Mouse (Mus musculus): ENCODE measurements around the gene Ndufb4.
"Not testable (repeated sequence)": the region's sequence is repeated elsewhere in the genome, so short reads cannot be mapped to it uniquely, and the experiment has no call there.

Gene Ndufb4

DNA sequence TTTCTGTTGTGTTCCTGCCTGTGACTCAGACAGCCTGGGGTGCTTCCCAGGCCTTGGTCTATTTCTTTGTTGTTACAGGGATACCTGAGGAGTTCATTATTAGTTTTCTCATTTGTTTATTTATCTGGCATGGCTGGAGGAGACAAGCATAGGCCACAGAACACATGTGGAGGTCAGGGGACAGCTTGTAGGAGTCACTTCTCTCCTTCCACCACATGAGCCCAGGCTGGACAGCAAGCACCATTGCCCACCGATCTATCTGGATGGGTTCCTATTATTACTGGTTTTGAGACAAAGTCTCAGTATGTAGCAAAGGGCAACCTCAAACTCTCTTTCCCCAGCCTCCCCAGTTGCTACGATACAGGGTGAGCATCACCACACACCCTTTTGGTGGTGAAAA lies 26.0 kb upstream of the Ndufb4 start:
- DNase-seq (ENCODE audit: extremely low read depth, low read depth, low spot score), result no peak

DNA sequence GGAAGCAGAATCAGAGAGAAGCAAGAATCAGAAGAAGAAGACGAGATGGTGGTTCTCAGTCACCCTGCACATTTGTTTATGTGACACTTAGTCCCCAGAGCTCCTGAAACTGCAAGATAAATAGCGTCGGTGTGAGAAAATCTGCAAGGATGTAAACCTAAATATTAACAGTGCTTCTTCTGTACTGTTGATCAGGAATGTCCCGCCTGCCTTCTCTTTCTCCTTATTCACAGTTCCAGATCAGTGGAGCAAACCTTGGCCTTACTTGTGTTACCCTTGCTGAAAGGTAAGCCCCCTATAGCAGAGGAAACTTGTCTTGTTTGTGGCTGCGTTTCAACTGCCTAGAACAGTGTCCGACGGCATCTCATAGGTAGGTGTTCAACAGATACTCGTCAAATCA lies 23.3 kb upstream of the Ndufb4 start:
- DNase-seq (ENCODE audit: extremely low read depth, low read depth, low spot score), result no peak

DNA sequence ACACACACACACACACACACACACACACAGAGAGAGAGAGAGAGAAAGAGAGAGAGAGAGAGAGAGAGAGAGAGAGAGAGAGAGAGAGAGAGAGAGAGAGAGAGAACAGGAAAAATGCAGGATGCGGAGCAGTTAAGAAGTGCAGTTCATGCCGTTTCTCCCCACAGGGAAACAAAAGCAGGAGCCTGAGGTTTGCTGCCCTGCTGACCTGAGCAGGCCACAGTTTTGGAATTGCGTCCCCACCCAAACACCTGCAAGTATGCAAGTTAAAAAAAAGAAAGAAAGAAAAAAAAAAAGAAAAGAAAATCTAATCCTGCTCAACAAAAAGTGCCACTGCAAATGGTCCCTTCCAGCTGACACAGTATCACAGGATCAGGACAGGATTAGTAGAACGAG lies 22.4 kb upstream of the Ndufb4 start:
- DNase-seq (ENCODE audit: extremely low read depth, low read depth, low spot score), result no peak

DNA sequence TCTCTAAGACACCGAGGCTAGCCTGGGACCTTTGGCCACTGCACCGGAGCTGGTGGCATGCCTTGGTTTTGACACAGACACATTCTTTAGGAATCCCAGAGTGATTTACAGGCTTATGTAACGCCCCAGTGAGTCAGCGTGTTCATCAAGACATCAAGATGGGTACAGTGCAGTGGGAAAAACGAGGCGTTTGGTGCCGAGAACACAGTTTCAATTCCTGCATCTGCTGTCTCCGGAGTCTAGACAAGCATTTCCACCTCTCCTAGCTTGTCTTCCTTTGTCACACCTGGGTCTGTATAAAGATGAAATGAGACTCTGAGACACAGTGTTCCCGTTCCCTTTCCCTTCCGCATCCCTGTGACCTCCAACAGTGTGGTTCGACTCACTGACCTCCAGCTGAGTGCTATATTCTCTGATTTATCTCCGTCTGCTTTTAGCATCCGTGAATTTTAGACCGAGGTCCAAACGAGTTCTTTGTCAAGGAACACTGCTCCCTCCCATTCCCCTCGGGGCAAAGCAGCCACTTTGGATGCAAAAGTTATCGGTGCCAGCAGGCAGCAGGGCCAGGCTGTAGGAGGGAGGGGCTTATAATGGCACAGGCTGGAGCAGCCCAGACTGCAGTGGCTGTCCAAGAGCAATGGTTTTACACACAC lies 21.9 kb upstream of the Ndufb4 start:
- DNase-seq (ENCODE audit: extremely low read depth, low read depth, low spot score), result no peak

DNA sequence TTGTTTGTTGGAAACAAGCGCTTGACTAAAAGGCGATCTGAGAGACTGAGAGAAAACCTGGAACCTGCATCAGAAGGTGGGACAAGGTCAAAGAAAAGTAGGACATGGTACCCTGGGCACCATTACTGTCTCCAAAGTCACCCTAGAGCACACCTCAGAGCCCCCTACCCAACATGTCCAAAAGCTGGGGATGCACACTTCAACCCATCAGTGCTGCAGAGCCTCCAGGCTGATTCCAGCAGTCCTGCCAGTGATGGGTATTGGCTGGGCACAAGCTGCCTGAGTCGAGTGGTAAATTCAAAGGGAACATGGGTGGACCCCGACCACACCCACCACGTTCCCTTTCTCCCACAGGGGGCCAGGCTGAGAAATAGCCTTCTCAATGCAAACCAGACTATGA lies 21.1 kb upstream of the Ndufb4 start:
- no peak for DNase-seq (ENCODE audit: extremely low read depth, low read depth, low spot score)

DNA sequence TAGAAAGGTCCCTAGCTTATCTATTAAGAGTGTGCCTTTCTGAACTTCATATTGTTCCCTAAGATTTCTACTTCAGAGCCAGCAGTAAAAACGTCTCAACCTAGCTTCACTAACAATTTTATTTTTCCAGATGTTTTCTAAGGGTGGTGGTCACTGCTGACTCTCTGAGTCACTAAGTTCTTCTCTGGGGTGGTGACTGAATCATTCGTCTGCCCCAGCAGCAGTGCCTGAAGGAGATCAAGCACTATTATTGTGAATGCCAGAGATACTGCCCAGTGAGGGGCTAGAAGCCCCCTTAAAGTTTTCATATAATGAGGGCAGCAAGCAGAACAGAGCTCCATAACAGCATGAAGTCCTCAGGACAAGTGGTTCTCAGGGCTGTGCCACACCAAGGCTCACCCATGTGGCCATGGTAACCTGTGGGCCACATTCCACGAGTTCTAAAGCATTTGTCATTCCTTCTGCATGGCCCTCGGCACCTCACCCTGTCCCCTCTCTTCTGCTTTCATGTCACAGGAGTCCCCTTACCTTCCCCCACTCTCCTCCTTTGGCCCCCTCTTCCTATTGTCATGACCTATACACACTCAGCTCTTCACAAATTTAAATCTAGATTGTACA lies 16.5 kb upstream of the Ndufb4 start:
- DNase-seq (ENCODE audit: extremely low read depth, low read depth, low spot score), result no peak

DNA sequence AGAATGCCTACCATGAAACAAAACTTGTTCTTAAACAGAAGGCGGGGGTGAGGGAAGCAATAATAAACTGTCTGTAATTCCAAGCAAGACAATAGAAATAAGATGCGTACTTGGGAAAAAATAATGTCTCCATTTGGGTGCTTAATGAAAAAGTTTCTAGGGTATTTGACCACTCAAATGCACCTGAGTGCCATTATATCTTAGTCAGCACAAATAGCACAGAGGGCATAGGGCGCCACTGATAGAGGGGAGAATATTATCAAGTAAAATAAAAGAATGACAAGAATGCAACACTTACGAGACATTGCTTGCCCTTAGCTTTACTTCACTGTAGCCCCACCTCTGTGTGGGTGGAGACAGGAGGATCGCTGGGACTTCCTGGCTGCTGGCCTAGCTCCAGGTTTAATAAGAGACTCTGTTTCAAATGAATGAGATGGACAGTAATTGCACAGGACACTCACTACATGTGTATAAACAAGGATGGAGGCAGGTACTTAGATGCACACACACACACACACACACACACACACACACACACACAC lies 11.2 kb upstream of the Ndufb4 start:
- DNase-seq (ENCODE audit: extremely low read depth, low read depth, low spot score), result no peak

DNA sequence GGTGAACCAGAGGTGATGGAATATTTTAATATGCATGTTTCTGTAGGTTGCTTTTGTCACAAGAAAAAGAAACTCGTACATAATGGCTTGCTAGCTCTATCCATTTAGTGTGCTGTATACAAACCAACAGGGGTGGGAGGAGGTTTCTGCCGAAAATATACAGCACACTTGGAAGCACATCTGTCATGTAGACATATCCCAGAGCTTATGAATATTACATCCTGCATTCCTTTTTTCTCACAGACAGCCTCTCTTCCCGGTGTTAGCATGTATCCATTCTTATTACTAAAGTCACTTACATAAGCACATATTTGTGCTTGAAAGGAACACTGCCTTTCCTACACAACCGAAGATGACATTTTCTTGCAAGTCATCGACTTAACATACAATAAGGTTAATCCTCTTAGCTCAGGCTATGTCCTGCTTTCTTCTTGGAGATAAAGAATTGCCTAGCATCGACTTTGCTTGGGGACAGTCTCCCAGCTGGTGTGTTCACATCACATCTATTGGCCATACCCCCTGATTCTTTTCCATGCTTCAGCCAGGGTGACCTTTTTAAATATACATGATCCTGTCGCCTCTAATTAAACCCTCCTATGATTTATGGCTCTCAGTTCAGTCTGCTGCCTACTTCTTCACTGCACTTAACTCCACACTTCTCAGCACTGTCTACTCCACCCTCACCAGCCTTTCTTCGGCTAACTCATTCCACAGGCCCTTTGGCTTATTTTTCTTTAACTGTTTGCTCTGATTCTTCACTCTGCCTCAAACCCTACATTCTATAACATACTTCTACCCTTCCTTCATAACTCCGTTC lies 9.6 kb upstream of the Ndufb4 start:
- DNase-seq (ENCODE audit: extremely low read depth, low read depth, low spot score), result no peak

DNA sequence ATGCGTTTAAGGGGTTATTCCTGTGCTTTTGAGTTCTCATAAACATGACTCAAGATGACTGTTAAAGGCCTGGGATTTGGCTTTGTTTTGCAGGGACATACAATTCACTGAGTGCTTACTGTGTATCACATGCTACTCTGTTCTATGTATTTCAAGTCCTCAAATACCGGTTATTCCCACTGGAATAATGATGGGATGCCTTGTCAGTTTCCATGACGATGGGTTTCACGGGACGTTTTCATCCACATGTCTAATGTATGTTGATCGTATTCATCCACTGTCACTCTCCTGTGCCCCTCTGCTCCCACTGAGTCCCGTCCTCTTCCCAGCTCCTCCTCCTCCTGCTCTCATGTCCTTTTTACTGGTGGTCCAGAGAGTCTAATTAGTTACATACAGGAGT lies 2.5 kb upstream of the Ndufb4 start:
- DNase-seq (ENCODE audit: extremely low read depth, low read depth, low spot score), result no peak

DNA sequence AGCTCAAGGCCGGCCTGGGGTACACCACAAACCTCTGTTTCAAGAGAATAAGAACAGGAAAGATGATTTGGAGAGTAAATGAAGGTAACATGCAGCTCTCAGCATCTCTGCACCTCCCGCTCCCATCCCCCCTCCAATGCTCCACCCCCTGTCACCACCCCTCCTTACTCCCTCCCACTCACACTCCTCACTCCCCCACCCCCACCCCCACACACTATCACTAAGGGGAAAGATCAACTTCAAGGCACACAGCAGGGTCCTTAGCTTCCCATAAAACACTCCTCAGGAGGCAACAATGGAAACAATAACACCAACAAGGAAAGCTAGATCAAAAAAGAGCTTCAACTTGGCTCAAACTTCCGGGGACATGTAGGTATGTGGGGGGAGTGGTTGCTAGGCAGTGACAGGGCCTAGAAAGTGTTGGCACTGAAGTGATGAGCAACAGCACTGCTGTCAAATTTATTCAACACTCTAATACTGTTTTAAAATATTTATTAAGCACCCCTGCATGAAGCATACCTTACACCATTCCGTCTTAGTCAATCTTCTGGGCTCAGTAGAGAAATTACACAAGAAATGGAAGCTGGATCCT lies 1.6 kb upstream of the Ndufb4 start:
- DNase-seq (ENCODE audit: extremely low read depth, low read depth, low spot score), result no peak

DNA sequence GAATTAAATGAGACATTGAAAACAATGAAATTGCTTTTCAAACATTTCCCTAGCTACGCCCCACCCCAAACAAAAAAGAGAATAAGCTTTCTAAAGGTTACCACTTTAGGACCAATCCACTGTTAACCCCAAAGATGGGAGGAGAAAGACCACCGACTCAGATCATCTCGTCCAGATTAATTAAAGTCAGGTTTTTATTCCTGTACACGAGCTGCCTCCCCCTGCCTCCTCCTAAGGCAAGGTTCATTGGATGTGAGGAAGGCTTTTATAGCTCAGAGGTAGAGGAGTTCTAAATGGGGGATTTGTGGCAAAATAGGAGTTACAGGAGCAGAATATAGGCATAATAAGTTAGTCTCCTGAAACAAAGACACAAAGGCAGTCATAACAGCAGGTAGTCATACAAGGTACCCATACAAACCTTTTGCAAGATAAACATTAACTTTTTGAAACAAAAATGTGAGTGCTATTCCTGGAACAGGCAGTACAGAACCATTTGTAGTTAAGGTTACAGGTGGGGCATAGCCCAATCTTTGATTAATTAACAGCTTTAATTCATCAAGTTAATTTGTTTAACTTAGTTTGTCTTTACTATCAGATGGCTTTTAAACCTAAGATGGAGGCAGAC lies 690 bp upstream of the Ndufb4 start:
- no peak for DNase-seq (ENCODE audit: extremely low read depth, low read depth, low spot score)

DNA sequence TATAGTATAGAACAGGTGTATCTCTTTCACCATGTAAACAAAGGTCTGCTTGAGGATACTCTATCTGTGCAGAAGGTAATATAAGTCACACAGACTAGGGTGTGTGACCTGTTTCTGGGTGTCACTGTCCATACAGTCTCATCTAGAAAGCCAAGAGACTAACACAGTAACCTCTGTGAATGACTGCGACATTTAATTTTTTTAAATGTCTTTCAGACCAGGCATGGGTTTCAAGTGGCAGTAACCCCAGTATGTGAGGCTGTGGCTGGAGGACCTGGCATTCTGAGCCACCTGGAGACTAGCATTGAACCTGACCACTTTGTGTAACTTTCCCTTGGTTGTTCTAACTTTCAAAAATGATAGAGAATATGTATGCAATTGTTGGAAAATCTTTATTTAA lies 1.2 kb downstream of the Ndufb4 start:
- DNase-seq (ENCODE audit: extremely low read depth, low read depth, low spot score), result no peak

DNA sequence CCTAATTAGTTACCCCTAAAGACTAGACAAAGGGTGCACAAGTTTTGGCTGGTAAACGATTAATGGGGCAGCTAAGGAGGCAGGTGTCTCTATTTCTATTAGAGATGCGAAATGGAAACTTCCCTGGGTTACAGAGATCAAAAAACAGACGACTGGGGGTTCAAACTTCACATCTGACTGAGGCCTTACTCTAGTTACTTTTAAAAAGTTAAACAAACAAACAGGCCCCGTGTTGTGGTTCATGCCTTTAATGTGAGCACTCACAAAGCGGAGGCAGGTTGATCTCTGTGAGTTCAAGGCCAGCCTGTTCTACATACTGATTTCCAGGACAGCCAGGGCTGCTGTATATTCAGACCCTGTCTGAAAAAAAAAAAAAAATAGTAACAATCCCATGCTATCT lies 1.6 kb downstream of the Ndufb4 start:
- DNase-seq (ENCODE audit: extremely low read depth, low read depth, low spot score), result no peak

DNA sequence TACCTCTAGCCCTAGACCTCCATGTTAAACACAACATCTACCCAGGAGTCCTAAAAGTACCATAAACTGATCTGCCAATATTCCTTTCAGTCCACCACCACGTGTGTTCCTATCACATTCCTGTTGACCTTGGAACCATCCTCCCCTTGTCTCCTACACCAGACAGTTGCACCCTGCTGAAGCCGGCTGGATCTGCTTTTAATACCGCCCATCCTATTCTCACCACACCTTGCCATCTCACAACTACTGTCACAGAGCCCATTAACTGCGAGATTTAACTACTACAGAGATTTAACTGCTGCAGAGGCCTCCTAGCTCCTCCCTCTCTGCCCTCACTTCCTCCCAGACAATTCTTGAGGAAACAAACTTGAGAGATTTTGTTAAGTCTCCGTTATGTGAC lies 2.8 kb downstream of the Ndufb4 start:
- no peak for DNase-seq (ENCODE audit: extremely low read depth, low read depth, low spot score)

DNA sequence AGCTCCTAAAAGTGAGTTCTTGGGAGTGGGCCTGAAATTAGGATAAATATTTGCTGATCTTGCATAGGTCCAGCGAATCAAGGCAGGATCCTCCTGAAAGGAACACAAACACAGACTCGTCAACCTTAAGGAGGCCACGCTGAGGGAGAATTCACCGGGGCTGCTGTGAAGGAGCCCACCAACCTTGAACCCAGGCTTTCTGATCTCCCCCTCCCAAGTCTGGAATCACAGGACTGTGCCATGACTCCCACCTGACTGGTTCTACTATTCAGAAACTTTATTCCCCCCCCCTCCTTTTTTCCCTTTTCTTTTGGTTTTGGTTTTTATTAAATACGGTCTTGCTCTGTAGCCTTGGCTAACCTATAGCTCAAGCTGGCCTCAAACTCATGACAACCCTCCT lies 5.2 kb downstream of the Ndufb4 start:
- DNase-seq (ENCODE audit: extremely low read depth, low read depth, low spot score), result no peak

DNA sequence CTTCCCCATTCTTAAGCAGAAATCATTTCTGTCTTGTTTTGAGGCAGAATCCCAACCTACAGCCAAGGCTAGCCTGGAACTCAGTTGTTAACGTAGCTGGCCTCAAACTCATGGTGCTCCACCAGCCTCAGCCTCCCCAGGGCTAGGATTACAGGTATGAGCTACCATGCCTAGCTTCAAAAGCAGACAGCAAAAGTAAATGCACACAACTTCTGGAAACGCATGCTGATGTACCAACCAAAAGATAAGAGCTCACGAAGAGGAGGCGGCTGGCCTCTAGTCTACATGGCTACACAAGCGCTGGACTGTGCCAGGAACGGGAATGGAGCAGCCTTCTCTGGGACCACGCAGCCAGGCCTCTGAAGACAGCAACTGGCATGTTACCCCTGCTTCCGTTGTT lies 6.3 kb downstream of the Ndufb4 start:
- DNase-seq (ENCODE audit: extremely low read depth, low read depth, low spot score), result no peak

DNA sequence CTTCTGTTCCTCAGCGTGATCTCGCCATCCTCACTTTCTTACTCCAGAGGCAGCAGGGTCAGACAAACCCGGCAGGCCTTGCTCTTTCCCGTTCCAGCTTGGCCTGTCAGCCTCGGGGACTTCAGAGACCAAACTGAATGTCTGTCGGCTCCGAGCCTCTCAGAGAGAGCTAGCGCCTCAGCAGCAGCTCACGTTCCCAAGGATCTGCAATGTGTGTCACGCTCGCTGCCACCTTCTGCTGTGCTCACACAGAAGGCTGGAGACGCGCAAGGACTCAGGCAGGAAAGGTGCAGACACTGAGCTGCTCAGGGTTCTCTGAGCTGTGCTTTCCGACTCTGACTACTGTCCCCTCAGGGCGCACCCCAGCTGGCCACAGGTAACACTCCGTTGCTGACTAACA lies 7.2 kb downstream of the Ndufb4 start:
- DNase-seq (ENCODE audit: extremely low read depth, low read depth, low spot score), result no peak

DNA sequence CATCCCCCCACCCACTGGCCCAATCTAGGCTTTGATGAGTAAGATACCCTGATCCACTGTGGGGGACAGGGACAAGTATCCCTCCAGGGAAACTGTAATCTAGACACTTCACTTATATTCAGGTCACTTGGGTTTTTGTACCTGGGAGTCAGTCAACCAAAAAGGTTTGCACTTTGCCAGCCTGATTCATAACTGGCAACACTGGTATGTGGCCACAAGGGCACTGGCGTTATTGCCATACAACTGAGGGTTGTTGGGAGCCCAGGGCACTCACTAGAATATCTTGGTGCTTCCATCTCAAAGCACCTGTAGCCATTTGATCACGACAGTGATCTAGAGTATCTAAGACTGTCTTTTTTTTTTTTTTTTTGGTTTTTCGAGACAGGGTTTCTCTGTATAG lies 8.5 kb downstream of the Ndufb4 start:
- no peak for DNase-seq (ENCODE audit: extremely low read depth, low read depth, low spot score)

DNA sequence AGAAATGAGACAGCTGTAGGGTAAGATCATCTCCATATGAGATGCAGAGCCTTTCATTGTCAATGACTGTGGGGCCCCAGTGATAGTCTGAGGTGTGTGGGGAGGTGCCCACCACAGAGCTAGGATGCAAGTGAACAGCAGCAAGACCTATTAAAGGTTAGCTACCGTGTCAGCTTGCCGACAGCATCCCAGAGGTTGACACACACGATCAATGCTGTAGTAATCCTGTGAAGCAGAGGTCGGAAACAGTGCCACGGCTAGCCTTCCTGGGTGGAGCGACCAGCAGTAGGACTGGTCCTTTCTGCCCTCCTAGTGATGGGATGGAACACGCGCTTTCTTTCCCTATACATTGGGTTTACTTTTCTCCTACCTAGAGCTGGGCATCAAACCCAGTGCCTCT lies 9.0 kb downstream of the Ndufb4 start:
- no peak for DNase-seq (ENCODE audit: extremely low read depth, low read depth, low spot score)

DNA sequence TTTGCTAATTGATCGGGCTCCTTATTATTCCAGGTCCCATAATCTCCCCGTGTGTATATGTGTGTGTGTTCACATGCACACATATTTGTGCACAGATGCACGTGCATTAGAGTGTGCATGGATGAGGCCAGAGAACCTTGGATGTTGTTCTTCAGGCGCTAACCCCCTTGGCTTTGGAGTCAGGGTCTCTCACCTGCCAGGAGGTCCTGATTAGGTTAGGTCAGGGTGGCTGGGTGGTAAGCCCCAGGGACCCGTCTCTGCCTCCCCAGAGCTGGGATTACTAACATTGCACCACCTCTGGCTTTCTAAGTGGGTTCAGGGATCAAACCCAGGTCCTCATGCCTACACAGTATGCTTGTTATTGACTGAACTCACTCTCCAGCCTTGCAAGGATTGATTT lies 9.8 kb downstream of the Ndufb4 start:
- no peak for DNase-seq (ENCODE audit: extremely low read depth, low read depth, low spot score)

DNA sequence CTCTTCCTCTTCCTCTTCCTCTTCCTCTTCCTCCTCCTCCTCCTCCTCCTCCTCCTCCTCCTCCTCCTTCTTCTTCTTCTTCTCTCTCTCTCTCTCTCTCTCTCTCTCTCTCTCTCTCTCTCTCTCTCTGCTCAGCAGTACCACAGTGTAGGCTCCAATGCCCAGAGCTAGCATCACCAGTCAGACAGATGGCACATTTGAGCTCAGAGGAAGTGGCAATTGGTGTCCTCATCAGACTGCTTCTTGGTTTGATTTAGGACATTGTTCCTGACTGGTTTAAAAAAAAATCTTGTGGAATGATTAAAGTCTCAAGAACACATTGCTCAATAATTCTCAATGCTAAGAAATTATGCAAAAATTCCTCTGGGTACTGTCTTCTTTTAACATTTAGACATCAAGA lies 13.7 kb downstream of the Ndufb4 start:
- not testable (repeated sequence) for DNase-seq (ENCODE audit: extremely low read depth, low read depth, low spot score)

All from fat pad, adult 2 months (tissue).